Mouse (Mus musculus): ENCODE measurements around the gene Dhps. TPM values are rescaled to one million over a fixed set of nuclear protein-coding genes. Genes with fewer than 3 reads are reported as not detected.

Gene Dhps
- total RNA-seq (2021) = 10 to 100 TPM; 40.0 to 40.5 TPM

- peak; percentile 92 for DNase-seq
Measured at GRCm38 (mm10) chr8:85071514-85072281, at the start of gene Dhps. Gene Dhps (plus strand): TSS chr8:85071757.

- DNase-seq = no peak
Measured at GRCm38 (mm10) chr8:85023846-85024245, 47.7 kb upstream of the Dhps start.

GRCm38 (mm10) chr8:85025098-85025932, 46.2 kb upstream of the Dhps start, which contains the start of gene Asna1:
Gene Asna1 (minus strand): TSS chr8:85025281.
- peak; percentile 85 for DNase-seq

GRCm38 (mm10) chr8:85026670-85027515, 44.7 kb upstream of the Dhps start, which contains the start of gene Trir:
Gene Trir (plus strand): TSS chr8:85026823.
- DNase-seq = peak; percentile 98

GRCm38 (mm10) chr8:85027516-85027855, 44.1 kb upstream of the Dhps start:
- DNase-seq = no peak

- DNase-seq = no peak
Measured at GRCm38 (mm10) chr8:85027922-85028321, 43.6 kb upstream of the Dhps start.

GRCm38 (mm10) chr8:85029271-85029670, 42.3 kb upstream of the Dhps start:
- no peak for DNase-seq

- DNase-seq = no peak
Measured at GRCm38 (mm10) chr8:85032622-85033311, 38.8 kb upstream of the Dhps start.

GRCm38 (mm10) chr8:85033867-85034266, 37.7 kb upstream of the Dhps start:
- no peak for DNase-seq

- DNase-seq = peak; percentile 80
Measured at GRCm38 (mm10) chr8:85034764-85035163, 36.8 kb upstream of the Dhps start.

- no peak for DNase-seq
Measured at GRCm38 (mm10) chr8:85035165-85035727, 36.3 kb upstream of the Dhps start.

GRCm38 (mm10) chr8:85035728-85036310, 35.7 kb upstream of the Dhps start:
- DNase-seq = no peak

- DNase-seq = no peak
Measured at GRCm38 (mm10) chr8:85036381-85036717, 35.2 kb upstream of the Dhps start.

GRCm38 (mm10) chr8:85036718-85037365, 34.7 kb upstream of the Dhps start, which contains the start of gene Tnpo2:
Gene Tnpo2 (plus strand): TSS chr8:85036915.
- peak; percentile 89 for DNase-seq

- DNase-seq = no peak
Measured at GRCm38 (mm10) chr8:85037366-85037680, 34.2 kb upstream of the Dhps start.

- peak; percentile 59 for DNase-seq
Measured at GRCm38 (mm10) chr8:85037681-85038531, 33.7 kb upstream of the Dhps start.

GRCm38 (mm10) chr8:85043619-85044018, 27.9 kb upstream of the Dhps start:
- no peak for DNase-seq

- DNase-seq = no peak
Measured at GRCm38 (mm10) chr8:85057367-85057766, 14.2 kb upstream of the Dhps start.

GRCm38 (mm10) chr8:85059879-85060616, 11.5 kb upstream of the Dhps start, which contains the start of gene Fbxw9:
Gene Fbxw9 (plus strand): TSS chr8:85060055.
- peak; percentile 91 for DNase-seq
